Mouse (Mus musculus) ES-Bruce4 (cell line): Measurements from ENCODE around the gene Alg6.

ENCODE experiments used
- EP300 ChIP-seq: IDR thresholded peaks from 2 replicates; pipeline ENCODE4 v1.6.1; 2011; ENCODE audit warnings: low read depth, low read length; ENCODE audit not compliant: insufficient read depth
- POLR2A ChIP-seq: IDR thresholded peaks from one replicate; pipeline ENCODE4 v1.8.1; 2011; ENCODE audit warnings: low read length; ENCODE audit not compliant: insufficient read depth

DNA sequence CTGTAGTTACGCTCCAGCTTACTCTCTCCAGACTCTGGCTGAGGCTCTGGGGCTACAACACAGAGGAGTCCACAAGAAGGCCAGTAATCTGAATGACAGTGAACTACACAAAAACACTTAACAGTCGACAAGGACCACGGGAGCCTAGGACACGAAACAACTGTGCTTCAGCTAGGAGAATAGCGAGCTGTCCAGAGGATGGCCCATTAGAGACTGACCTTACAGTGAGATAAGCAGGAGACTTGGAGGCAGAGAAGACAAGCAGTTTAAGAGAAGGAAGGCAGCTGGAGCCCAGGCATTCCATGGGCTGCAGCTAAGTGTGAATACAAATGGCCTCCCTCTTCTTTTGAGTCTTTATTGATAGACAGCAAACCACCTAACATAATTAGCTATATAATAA lies 55.1 kb downstream of the Alg6 start:
- TF ChIP-seq EP300 (no peak), POLR2A (no peak)
